Mouse (Mus musculus) common myeloid progenitor, adult 5-6 weeks (primary cell): ENCODE results near the gene Six1. TPM values are rescaled to one million over a fixed set of nuclear protein-coding genes. Genes with fewer than 3 reads are reported as not detected.

Source experiments
- total RNA-seq: library from RNA; stranded (forward); fragments of 200-1000, 187-1606 nt; gene quantifications from 2 replicates; pipeline ENCODE4 v1.2.3, GENCODE M21; 2017

Six1 gene
- total RNA-seq, 1 experiment from 2014 or later, result 0.27 TPM

Other genes with a start within 250 kb of the Six1 start
- gene Six6, start 114.0 kb downstream of the Six1 start, total RNA-seq, result not detected in 2 replicates
- 8.9 and 12.4 TPM in 2 replicates for gene 4930447C04Rik, start 113.1 kb downstream of the Six1 start, total RNA-seq
- not detected in 2 replicates for gene Six4, start 59.6 kb upstream of the Six1 start, total RNA-seq
- gene Mnat1, start 69.8 kb upstream of the Six1 start, total RNA-seq, result 42.2 and 45.8 TPM in 2 replicates
- 26.2 and 37.5 TPM in 2 replicates for gene Trmt5, start 232.8 kb upstream of the Six1 start, total RNA-seq
- gene Slc38a6, start 232.9 kb upstream of the Six1 start, total RNA-seq, result 3.6 and 6.0 TPM in 2 replicates